Mouse (Mus musculus): Measurements from ENCODE around the gene Il12rb1.

Gene Il12rb1

DNA sequence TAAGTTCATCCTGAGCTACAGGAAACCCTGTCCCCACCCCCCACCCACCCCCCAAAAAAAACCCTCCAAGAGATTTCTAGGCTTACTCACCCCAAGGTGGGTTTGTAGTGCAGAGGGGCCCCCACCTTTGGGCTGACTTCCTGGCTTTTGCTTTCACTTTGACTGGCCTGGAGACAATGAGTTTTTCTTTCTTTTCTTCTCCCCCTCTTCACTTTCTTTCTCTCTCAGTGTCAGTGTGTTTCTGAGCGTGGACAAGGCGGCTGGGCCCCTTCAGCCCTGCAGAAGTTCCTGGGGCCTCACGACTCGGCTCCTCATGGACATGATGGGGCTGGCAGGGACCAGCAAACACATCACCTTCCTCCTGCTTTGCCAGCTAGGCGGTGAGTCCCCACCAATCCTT is at the start of gene Il12rb1:
Gene Il12rb1 (plus strand): TSS at position 211 of the 400 bp plus-strand sequence.
- DNase-seq, result no peak

DNA sequence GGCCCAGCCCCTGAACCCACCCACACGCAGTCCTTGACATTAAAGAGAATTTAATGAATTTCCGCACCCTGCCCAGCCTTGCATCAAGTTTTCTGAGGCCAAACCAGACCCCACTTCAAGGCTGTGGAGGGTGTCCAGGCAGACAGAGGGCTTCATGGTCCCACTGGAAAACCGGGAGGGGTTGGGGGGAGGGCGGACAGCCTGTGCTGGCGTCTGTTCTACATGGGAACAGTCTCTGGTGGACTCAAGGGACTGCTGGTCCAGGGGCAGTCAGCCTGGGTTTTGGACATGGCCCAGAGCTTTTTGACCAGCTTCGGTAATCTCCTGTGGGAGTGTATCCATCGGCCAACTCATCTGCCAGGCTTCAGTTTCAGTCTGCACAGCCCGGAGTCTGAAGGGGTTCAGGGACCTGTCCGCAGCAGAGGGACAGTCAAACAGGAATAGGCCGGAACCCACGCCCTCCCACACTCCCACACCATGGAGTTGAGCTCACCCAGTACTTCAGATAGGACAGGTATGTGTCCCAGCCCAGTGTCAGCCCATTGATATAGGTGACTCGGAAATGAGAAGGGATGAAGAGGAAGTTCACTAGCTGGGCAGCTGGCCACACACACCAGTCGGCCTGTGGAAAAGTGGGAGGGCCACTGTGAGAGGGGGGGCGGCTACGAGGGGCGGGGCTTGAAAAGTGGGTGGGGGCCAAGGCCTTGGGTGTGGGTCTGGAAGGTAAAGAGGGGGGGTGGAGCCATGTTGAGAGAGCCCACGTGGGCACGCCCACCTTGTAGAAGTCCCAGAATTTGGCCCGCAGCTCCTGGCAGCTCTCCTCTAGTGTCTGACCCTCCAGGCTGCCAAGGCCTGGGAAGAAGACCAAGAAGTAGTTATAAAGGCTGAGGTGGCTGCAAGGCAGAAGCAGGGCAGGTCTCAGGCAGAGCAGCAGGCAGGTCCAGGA is 49.4 kb upstream of the Il12rb1 start:
- DNase-seq, result peak; percentile 74

DNA sequence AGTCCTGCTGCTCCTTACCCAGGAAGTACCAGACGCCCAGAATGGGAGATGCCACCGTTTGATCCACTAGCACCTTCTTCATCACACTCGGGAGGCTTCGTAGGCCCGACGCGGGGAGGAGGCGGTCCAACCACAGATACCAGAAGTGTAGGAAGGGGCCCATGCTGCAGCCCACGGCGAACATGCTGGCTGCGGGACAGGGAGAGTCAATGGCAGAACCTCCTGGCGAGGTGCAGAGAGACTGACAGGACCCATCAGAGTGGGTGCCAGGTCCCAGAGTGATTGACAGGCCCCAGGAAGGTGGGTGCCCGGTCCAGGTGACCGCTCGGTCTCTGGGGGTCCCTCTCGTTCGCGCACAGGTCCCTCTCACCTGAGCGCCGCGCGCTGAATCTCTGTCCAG is 47.9 kb upstream of the Il12rb1 start:
- no peak for DNase-seq

DNA sequence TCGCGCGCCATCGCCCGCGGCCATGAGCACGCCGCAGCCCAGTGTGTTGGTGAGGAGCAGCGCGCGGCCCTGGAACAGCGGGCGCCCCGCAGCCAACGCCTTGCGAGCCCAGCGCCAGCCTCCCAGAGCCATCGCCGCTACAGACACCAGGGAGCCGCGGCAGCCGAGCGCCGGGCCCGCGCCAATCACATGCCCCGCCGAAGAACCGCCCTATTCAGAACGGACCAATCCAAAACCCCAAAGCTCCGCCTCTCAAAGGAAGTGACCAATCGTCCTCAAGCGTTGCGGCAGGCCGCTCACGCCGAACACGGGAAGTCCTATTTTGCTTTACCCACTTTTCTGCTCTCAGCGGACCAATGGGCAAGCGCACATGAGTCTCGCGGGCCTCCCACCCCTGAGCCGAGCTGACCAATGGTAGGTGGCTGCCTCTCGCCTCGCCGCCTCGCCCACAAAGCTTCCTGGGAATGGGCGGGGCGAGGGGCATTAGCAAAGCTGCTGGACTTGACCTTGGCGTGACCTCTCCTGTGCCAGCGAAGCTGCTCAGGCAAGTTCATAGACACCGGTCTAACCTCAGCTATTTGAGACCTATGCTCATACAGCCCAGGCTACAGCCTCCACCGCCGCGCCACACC is 47.4 kb upstream of the Il12rb1 start, which contains the start of gene Mpv17l2:
Gene Mpv17l2 (minus strand): TSS at position 172 of the 632 bp plus-strand sequence.
- DNase-seq, result peak; percentile 99

DNA sequence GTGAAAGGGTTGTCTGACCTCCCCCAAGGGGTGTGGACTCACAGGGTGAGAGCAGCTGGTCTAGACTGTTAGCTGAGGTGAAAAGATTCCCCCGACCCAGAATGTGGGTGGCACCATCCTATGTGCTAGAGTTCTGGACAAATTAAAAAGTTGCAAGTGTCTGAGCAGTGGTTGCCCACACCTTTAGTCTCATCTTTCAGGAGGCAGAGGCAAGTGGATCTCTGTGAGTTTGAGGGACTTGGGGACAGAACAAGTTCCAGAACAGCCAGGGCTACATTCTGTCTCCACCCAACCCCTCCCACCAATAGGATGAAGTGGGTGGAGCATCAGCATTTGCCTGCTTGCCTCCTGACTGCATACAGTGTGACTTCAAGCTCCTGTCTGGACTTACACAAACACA is 46.1 kb upstream of the Il12rb1 start:
- peak; percentile 64 for DNase-seq

DNA sequence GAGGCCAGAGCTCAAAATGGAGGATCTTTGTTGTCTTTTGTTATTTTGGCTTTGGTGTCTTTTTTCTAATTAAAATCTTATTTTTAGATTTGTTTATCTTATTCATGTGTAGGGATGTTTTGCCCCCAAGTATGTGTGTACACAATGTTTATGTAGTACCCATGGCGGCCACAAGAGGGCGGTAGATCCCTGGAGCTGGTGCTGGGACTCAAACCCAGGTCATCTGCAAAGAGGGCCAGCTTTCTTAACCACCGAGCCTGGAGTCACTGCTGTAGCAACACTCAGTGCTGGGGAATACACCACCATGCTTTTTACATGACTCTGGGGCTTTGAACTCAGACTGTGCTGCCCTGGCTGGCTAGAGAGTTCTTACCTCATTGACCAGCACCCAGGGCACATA is 44.9 kb upstream of the Il12rb1 start:
- DNase-seq, result peak; percentile 68

DNA sequence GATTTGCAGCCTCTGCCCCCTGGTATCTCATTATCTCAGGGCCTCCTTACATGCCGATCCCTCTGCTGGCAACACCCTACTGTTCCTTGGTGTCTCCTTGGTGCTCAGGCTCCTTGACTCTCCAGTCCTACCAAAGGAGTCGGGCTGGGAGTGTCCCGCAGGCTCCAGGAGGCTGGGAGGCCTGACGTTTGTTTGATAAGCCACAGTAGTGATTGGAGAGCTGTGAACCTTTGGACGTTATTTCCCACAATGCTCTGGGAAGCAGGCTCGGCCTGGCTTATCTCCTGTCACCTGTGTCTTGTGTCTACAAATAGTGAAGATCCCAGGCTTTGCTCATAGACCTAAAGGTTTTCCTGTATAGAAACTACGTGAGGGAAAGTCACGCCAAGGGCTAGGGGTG is 44.2 kb upstream of the Il12rb1 start:
- peak; percentile 50 for DNase-seq

DNA sequence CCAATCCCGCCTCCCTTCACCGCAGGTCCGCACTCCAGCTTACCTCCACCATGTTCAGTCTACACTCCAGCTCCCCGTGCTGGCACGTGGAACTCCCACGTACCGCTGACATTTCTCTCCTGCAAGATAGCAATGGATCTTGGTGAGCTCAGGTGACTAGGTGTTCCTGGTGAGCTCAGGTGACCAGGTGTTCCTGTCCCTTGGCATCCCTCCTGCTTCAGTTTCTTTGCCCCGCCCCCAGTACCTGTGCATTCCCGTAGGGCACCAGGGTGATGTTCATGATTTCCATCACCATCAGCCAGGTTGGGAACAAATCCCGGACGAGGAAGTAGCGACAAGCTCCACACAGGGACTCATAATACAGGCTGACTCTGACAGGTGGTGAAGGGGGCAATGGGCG is 43.6 kb upstream of the Il12rb1 start:
- no peak for DNase-seq

DNA sequence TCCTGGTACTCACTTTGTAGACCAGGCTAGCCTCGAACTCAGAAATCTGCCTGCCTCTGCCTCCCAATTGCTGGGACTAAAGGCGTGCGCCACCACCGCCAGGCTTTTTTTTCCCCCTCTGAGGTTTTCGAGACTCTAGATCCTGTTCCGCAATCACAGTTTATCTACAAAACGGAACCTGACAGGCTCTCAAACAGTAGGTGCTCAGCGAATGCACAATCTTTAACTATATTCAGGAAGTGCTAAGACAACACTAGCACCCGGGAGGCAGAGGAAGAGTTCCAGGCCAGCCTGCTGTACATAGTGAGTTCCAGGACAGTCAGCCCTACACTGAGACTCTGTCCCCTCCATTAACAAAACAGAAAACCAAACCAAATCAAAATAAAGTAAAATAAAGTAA is 42.9 kb upstream of the Il12rb1 start:
- DNase-seq, result no peak

DNA sequence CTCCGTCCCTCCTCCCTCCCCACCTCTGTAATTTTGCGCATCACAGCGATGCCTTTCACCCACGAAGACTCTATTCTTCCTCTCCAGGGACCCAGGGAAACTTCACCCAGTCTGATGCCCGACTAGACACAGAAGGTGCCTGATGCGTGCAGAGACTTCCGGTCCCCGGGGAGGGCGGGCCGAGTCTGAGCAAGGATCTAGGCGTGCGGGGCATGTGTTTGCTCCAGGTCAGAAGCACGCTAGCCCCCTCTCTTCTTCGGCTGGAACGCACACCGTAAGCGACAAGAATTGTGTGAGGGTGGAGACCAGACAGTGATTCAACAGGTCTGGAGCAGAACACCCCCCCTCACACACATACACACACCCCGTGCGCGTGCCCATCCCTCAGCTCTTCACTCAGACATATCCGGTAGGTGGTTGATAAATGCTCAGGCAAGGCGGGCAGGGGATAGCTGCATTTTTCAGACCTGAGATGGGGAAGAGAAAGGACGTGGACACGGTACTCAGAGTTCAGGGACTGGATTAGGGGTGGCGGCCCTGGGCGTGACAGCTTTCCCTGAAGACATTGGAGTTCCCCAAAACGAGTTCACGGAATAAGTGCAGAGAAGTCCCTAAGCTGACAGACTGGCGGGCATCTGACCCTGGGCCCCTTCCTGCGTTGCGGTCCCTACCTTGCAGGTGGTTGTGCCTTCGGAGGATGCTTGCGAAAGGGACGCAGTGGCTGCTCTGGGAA is 42.2 kb upstream of the Il12rb1 start:
- peak; percentile 49 for DNase-seq

DNA sequence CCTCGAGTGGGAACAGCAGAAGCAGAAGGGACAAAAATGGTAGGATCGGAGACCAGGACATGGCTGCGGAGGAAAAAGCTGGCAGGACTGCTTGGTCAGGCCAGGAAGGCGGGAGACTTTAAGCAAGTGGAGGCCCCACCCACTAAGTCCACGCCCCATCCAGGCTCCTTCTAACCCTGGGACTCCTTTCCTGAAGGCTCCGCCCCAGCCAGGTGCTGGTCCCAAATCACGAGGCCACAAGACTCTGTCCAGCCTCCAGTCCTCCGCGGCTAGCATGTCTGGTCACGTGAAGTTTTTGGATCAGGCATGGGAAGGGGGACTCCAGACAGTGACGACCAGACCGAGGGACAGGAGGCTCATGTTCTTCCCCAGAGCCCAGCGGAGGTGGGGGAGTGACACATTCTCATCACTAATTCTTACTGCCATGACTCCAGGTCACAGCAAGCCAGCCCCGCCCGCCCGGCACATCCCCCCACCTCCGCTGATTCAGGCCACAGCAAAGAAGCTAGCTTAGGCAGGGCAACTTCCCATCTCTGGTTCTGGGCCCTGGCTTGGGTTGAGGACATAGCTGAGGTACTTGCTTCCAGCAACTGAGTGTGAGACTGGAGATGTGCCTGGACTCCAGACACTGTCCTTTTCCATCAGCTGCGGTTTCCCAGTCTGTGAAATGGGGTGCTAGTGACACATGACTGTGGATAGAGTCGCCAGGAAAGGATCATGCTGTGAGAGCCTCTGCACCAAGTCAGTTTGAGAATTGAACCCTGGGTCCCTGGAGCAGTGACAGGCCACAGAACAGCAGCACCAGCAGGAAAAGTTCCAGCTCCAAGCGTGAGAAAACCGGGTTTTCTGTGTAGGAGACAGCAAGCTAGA is 41.4 kb upstream of the Il12rb1 start:
- DNase-seq, result peak; percentile 84

DNA sequence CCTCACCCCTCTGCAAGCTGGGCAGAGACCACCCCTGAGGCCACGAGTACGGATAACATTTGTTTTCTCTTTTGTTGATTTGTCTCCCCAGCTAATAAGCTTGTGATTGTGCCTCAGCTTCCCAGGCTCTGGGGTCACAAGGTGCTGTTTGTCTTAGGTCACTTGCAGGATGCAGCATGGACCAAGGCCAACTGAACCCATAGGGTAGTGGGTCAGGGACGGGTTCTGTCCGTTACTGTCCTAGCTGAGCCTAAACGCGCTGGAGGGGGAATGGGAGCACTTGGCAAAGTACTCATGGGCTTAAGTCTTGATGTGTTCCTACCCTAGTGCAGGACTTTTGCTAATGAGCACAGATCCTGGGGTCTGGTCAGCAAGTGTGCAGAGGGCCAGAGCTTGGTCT is 40.7 kb upstream of the Il12rb1 start:
- DNase-seq, result peak; percentile 50

DNA sequence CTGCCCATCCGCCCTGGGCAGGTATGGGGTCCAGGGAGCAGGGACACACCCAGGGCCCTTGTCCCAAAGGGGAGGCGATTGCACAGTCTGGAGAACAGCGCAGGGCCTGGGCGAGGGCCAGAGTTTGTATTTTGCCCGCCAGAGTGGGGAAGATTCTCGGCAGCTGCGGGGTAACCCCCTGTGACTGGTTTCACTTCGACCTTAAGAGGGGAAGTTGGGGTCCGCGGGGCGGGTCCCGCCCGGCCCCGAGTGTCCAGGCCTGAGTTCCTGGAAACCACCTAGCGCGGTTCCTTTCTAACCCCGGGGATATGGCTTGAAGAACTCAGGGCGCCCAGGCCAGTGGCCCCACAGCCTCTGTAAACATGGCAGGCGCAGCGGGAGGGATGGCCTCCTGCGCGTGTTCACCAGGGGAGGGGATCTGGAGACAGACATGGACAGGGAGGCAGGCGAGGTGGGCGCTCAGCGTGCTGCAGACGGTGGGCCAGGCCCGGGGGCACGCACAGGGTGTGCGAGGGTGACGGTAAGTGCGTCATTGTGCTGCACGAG is 39.9 kb upstream of the Il12rb1 start:
- DNase-seq, result peak; percentile 67

DNA sequence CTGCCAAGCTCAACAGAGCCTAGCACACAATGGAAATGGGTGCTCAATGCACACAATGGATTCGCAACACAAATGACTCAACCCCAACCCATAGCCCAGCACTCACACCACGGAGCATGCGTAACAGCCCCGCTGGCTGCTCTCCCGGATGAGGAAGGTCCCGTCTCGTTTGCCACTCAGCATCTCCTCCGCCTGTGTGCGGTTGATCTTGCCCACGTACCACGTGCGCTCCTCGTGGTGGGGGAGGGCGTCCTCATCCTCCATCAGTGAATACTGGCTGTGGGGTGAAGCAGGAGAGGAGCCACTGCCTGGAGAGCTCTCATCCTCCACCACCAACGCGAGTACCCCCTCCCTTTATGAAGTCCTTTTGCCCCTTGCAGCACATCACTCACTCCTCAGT is 39.3 kb upstream of the Il12rb1 start:
- no peak for DNase-seq

DNA sequence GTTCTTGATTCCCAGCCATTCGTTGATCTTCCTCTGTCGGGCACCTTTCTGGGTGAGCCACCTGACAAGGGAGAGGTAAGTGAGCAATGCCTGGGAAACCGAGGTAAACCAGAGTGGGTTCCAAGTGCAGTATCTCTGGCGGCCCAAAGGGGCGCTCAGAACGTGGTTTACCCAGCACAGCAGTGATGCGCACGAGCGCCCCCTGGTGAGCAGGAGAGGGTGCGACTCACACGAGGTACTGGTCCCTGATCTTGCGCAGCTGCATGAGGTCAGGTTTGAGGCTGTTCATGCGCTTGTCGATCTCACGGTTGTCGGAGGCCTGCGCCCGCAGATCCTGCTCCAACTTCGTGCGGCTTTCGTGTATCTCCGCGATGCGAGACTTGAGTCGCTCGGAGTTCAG is 38.9 kb upstream of the Il12rb1 start:
- peak; percentile 93 for DNase-seq

DNA sequence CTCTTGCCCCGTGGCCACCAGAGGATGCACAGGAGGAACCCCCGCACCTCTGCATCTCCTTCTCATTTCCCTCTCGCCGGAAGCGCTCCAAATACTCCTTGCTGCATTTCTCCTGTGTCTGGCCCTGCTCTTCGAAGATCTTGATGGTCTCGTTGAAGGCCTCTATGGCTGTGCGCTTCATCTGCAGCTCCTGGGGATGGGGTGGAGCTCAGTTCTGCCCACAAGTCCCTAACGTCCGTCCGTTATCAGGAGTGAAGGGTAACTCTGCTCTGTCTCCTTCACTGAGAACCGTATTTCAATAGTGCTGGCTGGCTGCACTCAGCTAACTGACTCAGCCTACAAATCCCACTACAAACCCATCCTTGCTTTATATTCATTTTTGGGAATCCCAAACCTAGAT is 38.4 kb upstream of the Il12rb1 start:
- no peak for DNase-seq

DNA sequence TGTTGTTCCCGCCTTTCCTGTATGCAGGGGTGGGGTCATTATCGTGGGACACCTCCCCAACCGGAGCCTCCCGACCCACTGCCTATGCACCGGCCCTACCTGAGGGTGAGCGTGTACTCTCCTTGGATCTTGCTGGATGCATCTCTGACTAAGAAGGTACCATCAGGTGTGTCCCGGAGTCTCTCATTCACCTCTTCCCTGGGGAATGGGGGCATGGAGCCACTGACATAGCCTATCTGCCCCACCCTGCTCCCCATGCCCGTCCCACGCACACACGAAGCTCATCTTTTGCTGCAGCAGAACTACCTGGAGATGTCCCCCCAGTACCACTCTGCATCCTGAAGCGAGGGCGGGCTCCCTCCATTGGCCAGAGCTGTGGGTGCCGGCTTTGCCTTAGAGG is 37.5 kb upstream of the Il12rb1 start:
- peak; percentile 50 for DNase-seq

DNA sequence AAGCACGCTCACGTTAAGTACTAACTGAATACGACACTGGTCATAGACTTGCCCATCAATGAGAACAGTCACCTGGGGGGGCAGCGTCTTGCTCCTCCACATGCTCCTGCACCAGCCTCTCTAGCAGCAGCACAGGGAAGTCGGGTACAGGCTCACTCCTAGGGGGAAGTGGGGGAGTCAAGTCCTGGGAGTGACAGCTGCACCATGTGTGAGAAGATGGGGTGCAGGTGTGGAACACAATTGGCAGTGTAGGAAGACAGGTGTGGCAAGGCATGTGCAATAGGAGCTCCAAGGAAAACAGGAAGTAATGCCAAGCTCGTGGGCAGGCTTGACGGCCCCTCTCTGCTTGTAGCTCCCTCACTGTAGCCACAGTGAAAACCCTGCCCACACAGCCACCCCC is 37.0 kb upstream of the Il12rb1 start:
- peak; percentile 57 for DNase-seq

DNA sequence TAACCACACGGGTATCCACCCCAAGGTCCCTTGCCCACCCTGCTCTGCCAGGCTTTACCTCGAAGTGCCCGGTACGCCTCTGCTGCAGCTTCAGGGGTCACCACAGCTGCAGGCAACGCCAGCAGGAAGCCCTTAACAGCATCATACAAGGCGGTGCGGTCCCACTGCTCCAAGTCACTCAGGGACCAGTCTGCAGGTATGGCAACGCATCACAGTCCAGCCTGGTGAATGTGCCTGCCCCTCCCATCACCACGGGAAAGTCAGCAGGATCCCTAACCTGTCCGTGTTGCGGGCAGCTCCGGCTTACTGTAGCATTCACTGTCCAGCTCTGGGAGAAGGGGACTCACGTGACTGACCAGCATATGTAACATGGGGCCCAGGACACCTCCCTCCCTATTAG is 36.2 kb upstream of the Il12rb1 start:
- DNase-seq, result peak; percentile 60

DNA sequence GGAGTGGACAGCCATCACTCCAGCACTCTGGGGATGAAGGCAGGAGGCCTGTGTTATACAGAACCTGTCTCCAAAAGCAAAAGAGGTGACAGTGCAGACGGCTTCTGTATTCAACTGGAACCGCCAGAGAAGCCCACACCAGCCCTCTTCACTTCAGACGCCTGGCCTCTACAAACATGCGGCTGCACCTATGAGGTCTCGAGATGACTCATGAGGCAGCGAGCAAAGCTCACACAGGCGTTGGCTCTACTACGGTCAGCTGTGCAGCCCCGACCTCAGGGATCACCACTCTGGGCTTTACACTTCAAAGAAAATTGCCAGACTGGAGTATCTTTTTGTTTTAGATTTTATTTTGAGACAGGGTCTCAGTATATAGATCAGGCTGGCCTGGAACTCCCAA is 35.4 kb upstream of the Il12rb1 start:
- DNase-seq, result no peak

DNA sequence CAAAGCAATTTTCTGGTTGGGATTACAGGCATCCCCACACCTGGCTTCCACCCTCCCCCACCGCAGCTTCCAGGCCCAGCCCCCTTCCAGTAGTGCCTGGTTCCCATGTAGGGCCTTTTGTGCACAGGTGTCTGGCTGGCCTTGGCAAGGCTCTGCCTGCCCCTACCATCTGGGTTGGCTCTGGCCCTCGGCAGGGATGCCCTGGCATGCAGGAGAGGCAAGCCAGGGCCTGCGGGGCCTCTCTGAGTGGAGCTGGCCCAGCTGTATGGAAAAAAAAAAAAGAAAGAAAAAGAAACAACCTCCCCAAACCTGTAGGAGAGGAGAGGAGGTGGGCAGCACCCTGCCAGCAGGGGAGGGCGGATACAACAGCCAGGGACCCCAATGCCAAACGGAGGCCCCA is 34.8 kb upstream of the Il12rb1 start:
- DNase-seq, result peak; percentile 87

DNA sequence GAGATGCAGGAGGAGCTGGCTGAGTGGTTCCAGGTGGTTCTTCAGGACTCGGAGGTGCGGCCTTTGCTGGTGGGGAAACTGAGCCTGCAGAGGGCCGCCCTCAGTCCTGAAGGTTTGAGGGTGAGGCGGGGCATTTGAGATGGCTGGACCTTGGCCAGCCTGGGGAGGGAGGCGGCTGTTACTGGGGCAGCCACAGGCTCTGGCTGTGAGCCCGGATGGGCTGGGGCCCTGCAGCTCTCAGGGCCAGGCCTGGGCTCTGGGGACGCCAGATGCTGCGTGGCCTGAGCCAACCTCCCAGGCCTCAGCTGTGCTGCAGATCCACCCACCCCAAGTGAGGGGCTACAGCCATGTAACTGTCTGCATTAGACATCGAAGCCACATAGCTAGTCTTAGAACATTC is 34.4 kb upstream of the Il12rb1 start:
- DNase-seq, result peak; percentile 88

All from cerebellum, adult 9-11 months (tissue).